Mouse (Mus musculus) midbrain, postnatal 0 days (tissue): ENCODE results near the gene Crx. TPM values are rescaled to one million over a fixed set of nuclear protein-coding genes. Genes with fewer than 3 reads are reported as not detected.
"Not testable (repeated sequence)": the region's sequence is repeated elsewhere in the genome, so short reads cannot be mapped to it uniquely, and the experiment has no call there.

ENCODE experiments used
- ATAC-seq: fragments of 200-750 bp; cut with Nextera tagmentation; 2 replicates; pipeline ENCODE4 v1.8.0; 2017; ENCODE audit warnings: moderate number of reproducible peaks, mild to moderate bottlenecking, moderate TSS enrichment, moderate library complexity; ENCODE audit not compliant: low FRiP score
- DNase-seq: peaks from one replicate; pipeline ENCODE4 v3.0.0-alpha.2; 2015; ENCODE audit warnings: low spot score
- H3K27ac ChIP-seq: fragments of 300-500 bp; sonication (generic); 2 replicates; pipeline ENCODE4 v1.5.1; 2014; ENCODE audit warnings: low read depth, mild to moderate bottlenecking, low read length, mixed read lengths
- H3K27me3 ChIP-seq: fragments of 300-500 bp; sonication (generic); 2 replicates; pipeline ENCODE4 v1.6.1; 2014; ENCODE audit warnings: low read length, control low read depth, mixed read lengths; ENCODE audit not compliant: insufficient read depth
- H3K36me3 ChIP-seq: fragments of 300-500 bp; sonication (generic); 2 replicates; pipeline ENCODE4 v1.6.1; 2014; ENCODE audit warnings: low read length, control low read depth, mixed read lengths; ENCODE audit not compliant: insufficient read depth
- H3K4me1 ChIP-seq: fragments of 300-500 bp; sonication (generic); 2 replicates; pipeline ENCODE4 v1.6.1; 2014; ENCODE audit warnings: mild to moderate bottlenecking, control low read depth, antibody characterized with exemption, low read length, mixed read lengths; ENCODE audit not compliant: insufficient read depth
- H3K4me2 ChIP-seq: fragments of 300-500 bp; sonication (generic); 2 replicates; pipeline ENCODE4 v1.6.1; 2014; ENCODE audit warnings: low read depth, mild to moderate bottlenecking, low read length, mixed read lengths; ENCODE audit not compliant: poor library complexity, severe bottlenecking
- H3K4me3 ChIP-seq: fragments of 300-500 bp; sonication (generic); 2 replicates; pipeline ENCODE4 v1.5.1; 2014; ENCODE audit warnings: low read depth, mild to moderate bottlenecking, low read length, moderate library complexity
- H3K9ac ChIP-seq: fragments of 300-500 bp; sonication (generic); replicated peaks from 2 replicates; pipeline ENCODE4 v1.6.1; 2014; ENCODE audit warnings: mild to moderate bottlenecking, low read length, moderate library complexity, mixed read lengths; ENCODE audit not compliant: poor library complexity, severe bottlenecking
- H3K9me3 ChIP-seq: fragments of 300-500 bp; sonication (generic); 2 replicates; pipeline ENCODE4 v1.6.1; 2016; ENCODE audit warnings: low read length, control low read depth
- CTCF ChIP-seq: IDR thresholded peaks from 2 replicates; pipeline ENCODE4 v1.5.1; 2016; ENCODE audit warnings: antibody characterized with exemption, mild to moderate bottlenecking
- WGBS: fragments of 180-500 bp; shearing (Covaris S2); extraction: QIAGEN DNeasy Blood & Tissue Kit; methylation state at CpG from one replicate; pipeline ENCODE4 v1.1.7; 2014; 5-methylcytosine and 5-hydroxymethylcytosine counted together
- polyA plus RNA-seq: library from polyadenylated mRNA; unstranded; fragments of >200 nt; fragmentation: Nextera tagmentation; extraction: Ambion mirVana; gene quantifications from 2 replicates; pipeline ENCODE4 v1.2.1, GENCODE M21; 2015
- total RNA-seq: library from RNA; depleted of rRNA; stranded (reverse); fragments of >200 nt; gene quantifications from 2 replicates; pipeline ENCODE4 v1.2.3, GENCODE M21; 2014

The Crx gene
- total and polyA plus RNA-seq, 2 experiments from 2014 or later: 0.22 TPM; not detected in 1

GRCm38 (mm10) chr7:15916996-15917395 lies 37.2 kb upstream of the Crx start:
- Histone ChIP-seq H3K9me3 (no peaks in the 10 kb centered on the region), H3K4me3 (no peak overlapping the region), H3K27ac (no peak overlapping the region), H3K9ac (no peak overlapping the region), H3K4me1 (peaks cover 9% of the 10 kb centered on the region; the same call in 1 of the 2 replicates), H3K36me3 (peaks cover 16% of the 10 kb centered on the region), H3K27me3 (no peaks in the 10 kb centered on the region), H3K4me2 (no peak overlapping the region)
- ATAC-seq (no peak), DNase-seq (no peak)
- WGBS: 85% methylated on average over 4 of the region's 4 CpGs
- TF ChIP-seq CTCF: no peak

- TF ChIP-seq CTCF: no peak
- Histone ChIP-seq H3K9ac (no peak overlapping the region), H3K9me3 (no peaks in the 10 kb centered on the region), H3K4me3 (no peak overlapping the region), H3K27me3 (no peaks in the 10 kb centered on the region), H3K4me2 (no peak overlapping the region), H3K27ac (no peak overlapping the region), H3K36me3 (peaks cover 16% of the 10 kb centered on the region), H3K4me1 (peaks cover 8% of the 10 kb centered on the region; the same call in 1 of the 2 replicates)
- ATAC-seq (no peak), DNase-seq (no peak)
- 97% methylated on average over 3 of the region's 3 CpGs for WGBS
These were observed 36.5 kb upstream of the Crx start for GRCm38 (mm10) chr7:15916134-15916723.

- H3K36me3 ChIP-seq: peaks cover 16% of the 10 kb centered on the region
- H3K9me3 ChIP-seq, H3K4me2 ChIP-seq, H3K9ac ChIP-seq, H3K27ac ChIP-seq, H3K4me3 ChIP-seq, ATAC-seq, H3K4me1 ChIP-seq, DNase-seq, H3K27me3 ChIP-seq: not testable (repeated sequence)
- WGBS: 88% methylated on average over 4 of the region's 4 CpGs
These were observed 35.9 kb upstream of the Crx start for GRCm38 (mm10) chr7:15915695-15916094.

- no peaks in the 10 kb centered on the region for H3K9me3 ChIP-seq
- H3K27me3 ChIP-seq: no peaks in the 10 kb centered on the region
- no peak overlapping the region for H3K9ac ChIP-seq
- no peak overlapping the region for H3K4me3 ChIP-seq
- no peak overlapping the region for H3K4me2 ChIP-seq
- no peak overlapping the region for H3K27ac ChIP-seq
- no peak for TF ChIP-seq CTCF
- no peaks in the 10 kb centered on the region for H3K4me1 ChIP-seq
- peaks cover 16% of the 10 kb centered on the region for H3K36me3 ChIP-seq
- 93% methylated on average over 2 of the region's 2 CpGs for WGBS
- DNase-seq (no peak), ATAC-seq (no peak)
These were observed 35.0 kb upstream of the Crx start for GRCm38 (mm10) chr7:15914751-15915150.

- no peak for ATAC-seq
- H3K4me2 ChIP-seq: no peak overlapping the region
- no peak overlapping the region for H3K4me3 ChIP-seq
- no peaks in the 10 kb centered on the region for H3K27me3 ChIP-seq
- H3K9me3 ChIP-seq: no peaks in the 10 kb centered on the region
- TF ChIP-seq CTCF: peak; percentile 76
- no peak overlapping the region for H3K27ac ChIP-seq
- peaks cover 12% of the 10 kb centered on the region for H3K36me3 ChIP-seq
- WGBS: 35% methylated on average over 2 of the region's 2 CpGs
- H3K4me1 ChIP-seq: no peaks in the 10 kb centered on the region
- DNase-seq: peak; percentile 8
- H3K9ac ChIP-seq: no peak overlapping the region
These were observed 34.5 kb upstream of the Crx start for GRCm38 (mm10) chr7:15914252-15914651.

GRCm38 (mm10) chr7:15912183-15912582 lies 32.4 kb upstream of the Crx start:
- Histone ChIP-seq H3K4me1 (no peaks in the 10 kb centered on the region), H3K27ac (no peak overlapping the region), H3K9me3 (no peaks in the 10 kb centered on the region), H3K27me3 (no peaks in the 10 kb centered on the region), H3K9ac (no peak overlapping the region), H3K4me3 (no peak overlapping the region), H3K36me3 (0 out of 2 replicates have a peak, but pooled peaks cover 2% of the 10 kb centered on the region), H3K4me2 (no peak overlapping the region)
- TF ChIP-seq CTCF: peak; percentile 88
- DNase-seq (peak; percentile 87), ATAC-seq (peak; percentile 57)
- 1% methylated on average over 4 of the region's 4 CpGs for WGBS
